Mouse (Mus musculus) ES-E14 (cell line): ENCODE data around the gene Hist1h4c. TPM values are rescaled to one million over a fixed set of nuclear protein-coding genes. Genes with fewer than 3 reads are reported as not detected.

ENCODE experiments used
- DNase-seq: peaks from one replicate; pipeline ENCODE4 v3.0.0-alpha.2; 2013; ENCODE audit warnings: low read depth, low spot score
- H3K27ac ChIP-seq: 2 replicates; pipeline ENCODE4 v1.5.1; 2012; ENCODE audit warnings: low read depth, mild to moderate bottlenecking, low read length, moderate library complexity, mixed read lengths; ENCODE audit not compliant: poor library complexity, insufficient read depth, severe bottlenecking
- H3K36me3 ChIP-seq: 2 replicates; pipeline ENCODE4 v1.6.1; 2012; ENCODE audit warnings: mild to moderate bottlenecking, low read length, moderate library complexity, mixed read lengths; ENCODE audit not compliant: control insufficient read depth, poor library complexity, insufficient read depth, severe bottlenecking
- H3K4me1 ChIP-seq, 2 experiments: fragments of 150-350 bp in 1 of 2; sonication (generic) in 1 of 2; 2 replicates each; pipeline ENCODE4 v1.6.1; 2012; ENCODE audit warnings: low read length in 2 of 2, mild to moderate bottlenecking in 1 of 2, mixed read lengths in 1 of 2; ENCODE audit not compliant: control insufficient read depth in 2 of 2, insufficient read depth in 2 of 2, poor library complexity in 1 of 2
- H3K4me3 ChIP-seq, 2 experiments: fragments of 150-350 bp in 1 of 2; sonication (generic) in 1 of 2; 2 replicates each; pipeline ENCODE4 v1.5.1; 2012; ENCODE audit warnings: low read length in 2 of 2, low read depth in 1 of 2, mild to moderate bottlenecking in 1 of 2, mixed read lengths in 1 of 2; ENCODE audit not compliant: insufficient read depth in 1 of 2, poor library complexity in 1 of 2, severe bottlenecking in 1 of 2
- H3K9ac ChIP-seq: 2 replicates; pipeline ENCODE4 v1.6.1; 2012; ENCODE audit warnings: low read depth, mild to moderate bottlenecking, low read length, mixed read lengths; ENCODE audit not compliant: poor library complexity, insufficient read depth, severe bottlenecking
- H3K9me3 ChIP-seq: fragments of 150-350 bp; sonication (generic); 2 replicates; pipeline ENCODE4 v1.6.1; 2012; ENCODE audit warnings: low read depth, mild to moderate bottlenecking, low read length; ENCODE audit not compliant: control insufficient read depth, insufficient read depth
- CHD2 ChIP-seq: IDR thresholded peaks from 2 replicates; pipeline ENCODE4 v1.6.1; 2014; ENCODE audit warnings: mild to moderate bottlenecking, low read depth, low read length, inconsistent platforms
- HCFC1 ChIP-seq: IDR thresholded peaks from 2 replicates; pipeline ENCODE4 v1.6.1; 2012; ENCODE audit warnings: low read length, inconsistent platforms, borderline replicate concordance; ENCODE audit not compliant: insufficient read depth
- MAFK ChIP-seq: IDR thresholded peaks from 2 replicates; pipeline ENCODE4 v1.6.1; 2014; ENCODE audit warnings: mild to moderate bottlenecking, low read depth, low read length, inconsistent platforms; ENCODE audit not compliant: insufficient read depth
- ZC3H11A ChIP-seq: IDR thresholded peaks from 2 replicates; pipeline ENCODE4 v1.6.1; 2012; ENCODE audit warnings: low read depth, mild to moderate bottlenecking, inconsistent platforms, low read length, borderline replicate concordance
- ZNF384 ChIP-seq: IDR thresholded peaks from 2 replicates; pipeline ENCODE4 v1.6.1; 2012; ENCODE audit warnings: low read depth, low read length, inconsistent platforms
- in situ Hi-C, 2 experiments: fragments of 600-800 bp; cut with MboI; formaldehyde crosslinking; loops; one replicate each; pipeline ENCODE4 v1.15.1; 2025; ENCODE audit warnings: low sequenced_read_pairs in 2 of 2, inconsistent platforms in 1 of 2; ENCODE audit not compliant: unreplicated experiment in 2 of 2
- total RNA-seq: library from RNA; depleted of rRNA; stranded (reverse); fragments of 300-350 nt; gene quantifications from 2 replicates; pipeline ENCODE4 v1.2.3, GENCODE M21; 2012

The Hist1h4c gene
- total RNA-seq, 1 experiment = 496 TPM

- H3K36me3 ChIP-seq = no peaks in the 10 kb centered on the region
- peak within 1 kb of the TSS; percentile 13 to 41; a peak in 3 of 4 replicates for H3K4me3 ChIP-seq
- H3K27ac ChIP-seq = no peak within 1 kb of the TSS
- TF ChIP-seq CHD2 (no peak), ZC3H11A (no peak), MAFK (no peak), HCFC1 (no peak), ZNF384 (no peak)
- DNase-seq = no peak
- H3K4me1 ChIP-seq = peaks cover 4 to 5% of the 10 kb centered on the region in 2 experiments; a peak in 2 of 4 replicates
- H3K9me3 ChIP-seq = no peaks in the 10 kb centered on the region
- peak within 1 kb of the TSS; percentile 19; the same call in 1 of the 2 replicates for H3K9ac ChIP-seq
- in situ Hi-C loops = no loop called here
Measured at GRCm38 (mm10) chr13:23710374-23711089, 12.3 kb upstream of the Hist1h4c start, which contains the start of gene Hfe. Hfe (minus strand) TSS chr13:23710854.

- no peak for TF ChIP-seq ZC3H11A
- TF ChIP-seq ZNF384 = no peak
- TF ChIP-seq MAFK = no peak
- TF ChIP-seq CHD2 = no peak
- TF ChIP-seq HCFC1 = no peak
- Histone ChIP-seq H3K9me3 (no peaks in the 10 kb centered on the region), H3K9ac (peak overlapping the region; percentile 19; the same call in 1 of the 2 replicates), H3K27ac (no peak overlapping the region), H3K4me1 (peaks cover 4 to 5% of the 10 kb centered on the region in 2 experiments; a peak in 2 of 4 replicates), H3K36me3 (no peaks in the 10 kb centered on the region), H3K4me3 (peak overlapping the region in 1 of 2 experiments; percentile 13; a peak in 1 of 4 replicates)
- in situ Hi-C loops = no loop called here
- DNase-seq = no peak
Measured at GRCm38 (mm10) chr13:23709714-23710373, 11.6 kb upstream of the Hist1h4c start.

GRCm38 (mm10) chr13:23708654-23709053 lies 10.4 kb upstream of the Hist1h4c start:
- no peak for TF ChIP-seq ZC3H11A
- no peak for TF ChIP-seq HCFC1
- TF ChIP-seq ZNF384 = no peak
- no peak for TF ChIP-seq MAFK
- no peak for TF ChIP-seq CHD2
- Histone ChIP-seq H3K4me1 (peaks cover 4 to 5% of the 10 kb centered on the region in 2 experiments; a peak in 2 of 4 replicates), H3K27ac (no peak overlapping the region), H3K9me3 (no peaks in the 10 kb centered on the region), H3K4me3 (no peak overlapping the region), H3K9ac (no peak overlapping the region), H3K36me3 (no peaks in the 10 kb centered on the region)
- no peak for DNase-seq
- in situ Hi-C loops = no loop called here

GRCm38 (mm10) chr13:23708041-23708440 lies 9.8 kb upstream of the Hist1h4c start:
- in situ Hi-C loops = no loop called here
- Histone ChIP-seq H3K4me3 (no peak overlapping the region), H3K36me3 (no peaks in the 10 kb centered on the region), H3K4me1 (peaks cover 4 to 5% of the 10 kb centered on the region in 2 experiments; a peak in 2 of 4 replicates), H3K9ac (no peak overlapping the region), H3K9me3 (no peaks in the 10 kb centered on the region), H3K27ac (no peak overlapping the region)
- no peak for DNase-seq
- no peak for TF ChIP-seq HCFC1
- TF ChIP-seq ZNF384 = no peak
- no peak for TF ChIP-seq MAFK
- no peak for TF ChIP-seq ZC3H11A
- no peak for TF ChIP-seq CHD2
